In genomic region chr3:129650931-129651330, GRCm38 (mm10) we compare ENCODE assay signal across 21 mouse cellular contexts.
DNase-seq lines count a peak whose midpoint lies in the region; TF ChIP-seq lines count a peak whose summit lies in the region.
"Had no signal": no experiment of that assay in that cellular context is flagged by ENCODE, and none has a peak within 500 bp of the region (broad histone marks: within the 10 kb centered on the region; RNA-seq: fewer than 3 reads in every experiment).

No protein-coding gene starts in this region.

- in situ Hi-C loops in ES-E14 (cut with MboI; ENCODE audit: low sequenced_read_pairs in 2 of 2, unreplicated experiment in 2 of 2): no loop called here

- peaks cover 0 to 24% of the 10 kb centered on the region in 2 experiments; a peak in 3 of 4 replicates for H3K4me1 ChIP-seq in ES-E14 (ENCODE audit: control insufficient read depth in 2 of 2, insufficient read depth in 2 of 2, low read length in 2 of 2, poor library complexity in 1 of 2)

- peaks cover 3% of the 10 kb centered on the region; the same call in 1 of the 2 replicates for H3K9me3 ChIP-seq in ES-E14 (ENCODE audit: control insufficient read depth, insufficient read depth, low read depth, low read length)
- H3K9me3 ChIP-seq: G1E had no signal

- no peak overlapping the region for H3K9ac ChIP-seq in ES-E14 (ENCODE audit: insufficient read depth, low read depth, low read length, poor library complexity, severe bottlenecking)

- no peaks in the 10 kb centered on the region; the same call in 1 of the 2 replicates for H3K36me3 ChIP-seq in ES-E14 (ENCODE audit: control insufficient read depth, insufficient read depth, low read length, poor library complexity, severe bottlenecking)
- H3K36me3 ChIP-seq: G1E had no signal

- H3K4me3 ChIP-seq in ES-E14 (ENCODE audit: insufficient read depth in 1 of 2, low read depth in 1 of 2, low read length in 2 of 2, poor library complexity in 1 of 2, severe bottlenecking in 1 of 2): no peak overlapping the region

- peak overlapping the region; percentile 51; the same call in 1 of the 2 replicates for H3K27ac ChIP-seq in ES-E14 (ENCODE audit: insufficient read depth, low read depth, low read length, poor library complexity, severe bottlenecking)

- peak; percentile 80 for DNase-seq in ES-CJ7 (ENCODE audit: low read depth, low spot score)
- DNase-seq in ES-E14 (ENCODE audit: low read depth, low spot score): peak; percentile 64
- peak; percentile 98 for DNase-seq in R1 (ENCODE audit: low read depth, low spot score)
- peak; percentile 92 for DNase-seq in ZHBTc4 (ENCODE audit: low read depth, low spot score)
- DNase-seq in embryo, embryonic 10.5 days (ENCODE audit: low spot score): no peak
- no peak for DNase-seq in B cell, adult 2 months
- DNase-seq in ovary, adult 18-20 months (ENCODE audit: low spot score): no peak
- no peak for DNase-seq in kidney, adult 11 months
- DNase-seq: adrenal gland, adult 2 months; adrenal gland, adult 8-10 months; adrenal gland, postnatal 10 days; adrenal gland, postnatal 14 days; adrenal gland, postnatal 25 days; adrenal gland, postnatal 36 days; cerebellum, adult 11 months; cerebellum, adult 11-12 months; cerebellum, adult 18-20 months; cerebellum, adult 2 months; cerebellum, adult 8-10 months; cerebellum, adult 9-10 months had no signal

TF ChIP-seq in ES-E14, 5 proteins besides CTCF, POLR2A, EP300 and RAD21:
- TF ChIP-seq MAFK (IDR thresholded peaks at IDR 0.05; ENCODE audit: insufficient read depth, low read depth, low read length) (no peak), ZNF384 (IDR thresholded peaks at IDR 0.05; ENCODE audit: low read depth, low read length) (no peak), HCFC1 (IDR thresholded peaks at IDR 0.05; ENCODE audit: borderline replicate concordance, insufficient read depth, low read length) (no peak), ZC3H11A (IDR thresholded peaks at IDR 0.05; ENCODE audit: borderline replicate concordance, low read depth, low read length) (no peak), CHD2 (IDR thresholded peaks at IDR 0.05; ENCODE audit: low read depth, low read length) (no peak)

Comparison
In these comparisons a context has a peak if more than half of its experiments do, and no peak if none do; other contexts are left out.
1. DNase-seq: peak in ES-CJ7 (single experiment), ES-E14 (single experiment), R1 (single experiment) and ZHBTc4 (single experiment); none in embryo, embryonic 10.5 days (single experiment), B cell, adult 2 months (0 of 2), ovary, adult 18-20 months (single experiment) and kidney, adult 11 months (single experiment).